Mouse (Mus musculus): ENCODE data around the gene Tfe3.

DNA sequence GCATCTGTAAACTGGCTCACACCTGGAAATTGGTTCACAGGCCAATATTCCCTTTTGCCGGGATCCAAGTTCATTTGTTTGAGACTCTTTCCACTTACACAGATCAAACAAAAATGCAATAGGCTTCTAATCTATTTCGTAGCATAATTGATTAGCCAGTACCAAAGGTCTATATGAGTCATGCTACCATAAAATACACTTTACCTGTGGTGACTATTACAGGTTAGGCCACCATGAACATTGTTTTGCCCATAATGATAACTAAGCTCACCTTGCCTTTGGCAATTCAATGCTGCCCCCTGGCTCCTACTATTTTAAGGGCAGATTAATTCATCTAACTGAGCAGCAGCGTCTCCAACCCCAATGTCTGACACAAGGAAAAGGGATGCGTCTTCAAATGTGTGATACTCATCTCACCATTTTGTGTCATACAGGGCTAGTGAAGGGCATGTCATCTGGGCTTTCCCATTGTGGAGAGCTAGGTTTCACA is 20.3 kb downstream of the Tfe3 start:
- TF ChIP-seq POLR2A (IDR thresholded peaks at IDR 0.05; ENCODE audit: borderline replicate concordance, extremely low read depth, low read depth, low read length): no peak
- TF ChIP-seq CTCF (IDR thresholded peaks at IDR 0.05; ENCODE audit: insufficient read depth, low read length): no peak
